Mouse (Mus musculus): Measurements from ENCODE around the gene Bco1.
A peak's percentile ranks its signal among the peaks of the same experiment; 100 is the strongest.

Gene Bco1

GRCm38 (mm10) chr8:117089802-117090201 is 5.9 kb upstream of the Bco1 start:
- DNase-seq (ENCODE audit: low spot score in 2 of 2), result no peak

DNA sequence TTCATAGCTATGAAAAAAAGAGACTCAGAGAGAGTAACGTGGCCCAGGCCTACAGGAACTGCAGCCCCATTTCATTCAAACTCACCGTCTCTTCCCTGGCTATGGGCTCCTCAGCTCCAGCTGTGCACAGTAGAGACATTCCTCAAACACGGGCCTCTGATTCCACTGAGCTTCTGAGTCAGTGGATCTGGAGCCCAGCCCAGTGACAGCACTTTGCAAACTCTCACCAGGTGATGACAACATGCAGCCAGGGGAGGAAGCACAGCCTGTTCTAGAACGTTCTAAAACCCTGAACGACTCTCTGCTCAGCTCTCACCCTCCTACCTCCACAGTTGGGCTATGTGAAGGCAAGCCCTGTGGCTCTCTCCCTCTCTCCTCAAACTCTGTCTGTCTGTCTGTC is 1.6 kb upstream of the Bco1 start:
- no peak for DNase-seq (ENCODE audit: low spot score in 2 of 2)

- DNase-seq (ENCODE audit: low spot score in 2 of 2), result peak in 1 of 2 experiments; percentile 16
Observed at GRCm38 (mm10) chr8:117097051-117097563, 1.5 kb downstream of the Bco1 start.

GRCm38 (mm10) chr8:117097564-117098191 is 2.0 kb downstream of the Bco1 start:
- DNase-seq (ENCODE audit: low spot score in 2 of 2), result peak in 1 of 2 experiments; percentile 59

DNA sequence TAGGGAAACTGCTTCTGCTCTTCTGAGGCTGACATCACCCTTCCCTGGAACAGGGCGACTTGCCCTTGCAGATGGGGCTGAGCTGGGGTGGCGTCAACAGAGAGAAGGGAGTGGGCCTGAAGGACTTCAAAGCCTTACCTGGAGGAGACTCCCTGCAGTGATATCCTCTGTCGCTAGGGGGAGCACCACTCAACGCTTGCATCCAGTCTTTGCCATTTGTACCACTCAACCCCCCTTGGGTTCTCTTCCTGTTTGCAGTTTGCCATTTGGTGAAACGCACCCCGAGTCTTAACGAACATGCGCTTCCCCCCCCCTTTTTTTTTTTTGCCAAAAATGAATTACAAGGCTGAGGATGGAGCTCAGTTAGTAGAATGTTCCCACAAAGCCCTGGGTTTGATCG is 11.9 kb downstream of the Bco1 start:
- DNase-seq (ENCODE audit: low spot score in 2 of 2), result peak in 1 of 2 experiments; percentile 73

- no peak for DNase-seq (ENCODE audit: low spot score in 2 of 2)
Observed at GRCm38 (mm10) chr8:117109018-117109711, 13.5 kb downstream of the Bco1 start.

DNA sequence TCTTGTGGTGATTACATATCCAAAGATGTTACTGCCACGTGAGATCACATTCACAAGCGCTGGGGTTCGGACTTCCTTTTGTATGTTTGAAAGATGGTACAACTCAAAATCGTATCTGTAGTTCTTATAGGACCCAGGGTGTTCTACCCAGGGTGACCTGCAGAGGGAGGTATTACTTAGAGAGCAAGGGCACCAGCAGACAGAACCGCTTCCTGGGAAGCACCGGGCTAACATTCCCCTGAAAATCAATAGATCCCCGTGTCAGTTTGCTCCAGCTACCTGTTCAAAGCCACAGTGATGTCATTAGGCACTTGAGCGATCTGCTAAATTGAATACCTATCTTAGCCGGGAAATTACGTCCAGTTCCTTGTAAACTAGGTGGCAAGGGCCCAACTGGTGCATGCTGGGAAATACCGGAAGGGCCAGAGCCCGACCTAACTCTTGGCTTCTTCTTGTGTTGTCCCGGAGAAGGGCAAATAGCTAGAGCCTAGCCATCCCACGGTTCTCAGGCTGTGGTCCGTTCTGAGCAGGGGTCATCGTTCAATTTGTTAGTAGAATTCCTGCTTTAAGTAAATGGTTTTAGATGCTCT is 14.2 kb downstream of the Bco1 start:
- DNase-seq (ENCODE audit: low spot score in 2 of 2), result peak in 1 of 2 experiments; percentile 54

DNA sequence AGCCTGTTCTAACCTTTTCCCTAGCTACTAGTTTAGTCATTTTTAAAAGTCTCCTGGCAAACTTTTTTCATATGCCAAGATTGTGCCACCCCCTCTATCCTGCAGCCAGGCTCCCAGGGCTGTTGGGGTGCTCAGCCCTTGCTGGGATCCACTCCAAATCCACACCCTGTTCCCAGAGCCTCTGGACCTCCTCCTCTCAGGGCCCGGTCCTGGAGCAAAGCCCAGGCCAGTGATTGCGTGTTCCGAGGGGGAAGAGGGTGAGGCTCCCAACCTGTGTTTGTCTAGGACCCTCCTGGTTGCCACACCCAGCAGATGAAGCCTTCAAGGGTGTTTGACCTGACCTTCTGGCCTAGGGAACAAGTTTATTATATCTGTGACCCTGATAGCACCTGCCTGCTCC is 16.0 kb downstream of the Bco1 start:
- no peak for DNase-seq (ENCODE audit: low spot score in 2 of 2)

DNA sequence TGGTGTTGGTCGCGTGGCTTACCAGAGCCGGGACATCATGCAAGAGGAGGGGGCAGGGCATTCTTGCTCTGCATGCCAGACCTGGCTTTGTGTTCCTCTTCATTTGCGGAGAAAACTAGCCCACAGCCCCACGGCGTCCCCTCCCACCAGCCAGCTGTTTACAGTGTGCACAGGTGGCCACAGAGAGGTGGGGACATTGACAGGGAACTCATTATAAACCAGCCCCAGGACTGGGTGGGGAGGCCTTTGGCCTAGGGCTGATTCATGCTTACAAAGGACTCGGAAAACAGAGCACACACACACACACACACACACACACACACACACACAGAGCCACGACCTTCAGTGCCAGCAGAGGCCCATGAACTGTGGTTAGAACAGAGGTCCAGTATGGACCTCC is 16.6 kb downstream of the Bco1 start:
- no peak for DNase-seq (ENCODE audit: low spot score in 2 of 2)

DNA sequence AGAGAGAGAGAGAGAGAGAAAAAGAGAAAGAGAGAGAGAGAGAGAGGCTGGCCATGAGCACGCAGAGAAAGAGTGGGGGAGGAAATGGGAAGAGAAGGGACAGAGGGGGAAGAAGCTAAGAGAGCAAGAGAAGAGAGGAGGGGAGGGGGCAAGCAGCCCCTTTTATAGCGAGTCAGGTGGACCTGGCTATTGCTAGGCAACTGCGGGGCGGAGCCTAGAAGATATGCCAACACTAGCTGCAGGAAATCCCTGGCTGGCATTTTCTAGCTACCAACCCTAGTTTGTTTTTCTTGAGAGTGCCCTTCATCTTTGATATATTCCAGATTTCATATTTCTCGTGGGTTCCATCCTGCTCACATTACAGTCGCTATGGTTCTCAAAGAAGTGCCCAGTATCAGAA is 19.4 kb downstream of the Bco1 start:
- DNase-seq (ENCODE audit: low spot score in 2 of 2), result no peak

DNA sequence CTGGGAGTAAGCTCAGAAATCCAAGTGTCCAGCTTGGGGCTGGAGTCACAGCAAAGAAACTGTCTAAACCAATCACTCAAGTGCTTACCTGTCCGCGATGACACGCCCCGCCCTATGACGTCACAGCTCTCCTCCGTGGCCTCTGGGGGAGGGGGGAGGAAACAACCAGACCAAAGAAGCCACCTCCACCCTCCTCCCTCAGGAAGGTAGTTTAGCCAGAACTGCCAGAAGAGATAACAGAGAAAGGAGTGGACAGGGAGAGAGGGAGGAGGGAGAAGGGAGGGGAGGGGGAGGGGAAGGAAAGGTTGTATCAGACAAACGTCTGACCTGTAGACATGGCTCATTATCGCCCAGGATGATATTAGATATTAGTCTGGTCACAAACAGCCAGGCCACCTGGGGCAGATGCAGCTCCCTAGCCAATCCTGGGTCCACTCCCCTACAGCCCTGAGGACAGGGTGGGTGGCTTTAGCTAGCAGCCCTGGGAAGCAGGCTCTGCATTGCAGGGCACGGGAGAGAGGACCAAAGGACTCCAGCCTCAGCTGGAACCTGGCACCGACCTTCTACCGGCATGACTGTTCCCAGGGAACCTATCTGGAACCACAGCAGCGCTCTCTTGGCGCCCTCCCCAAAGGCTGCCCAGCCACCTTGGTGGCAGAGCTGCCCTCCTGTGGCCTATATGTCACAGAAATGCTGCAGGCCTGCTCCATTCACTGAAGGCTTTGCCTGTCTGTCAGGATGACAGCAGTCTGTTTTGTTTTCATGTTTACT is 20.2 kb downstream of the Bco1 start:
- peak in 1 of 2 experiments; percentile 17 for DNase-seq (ENCODE audit: low spot score in 2 of 2)

DNA sequence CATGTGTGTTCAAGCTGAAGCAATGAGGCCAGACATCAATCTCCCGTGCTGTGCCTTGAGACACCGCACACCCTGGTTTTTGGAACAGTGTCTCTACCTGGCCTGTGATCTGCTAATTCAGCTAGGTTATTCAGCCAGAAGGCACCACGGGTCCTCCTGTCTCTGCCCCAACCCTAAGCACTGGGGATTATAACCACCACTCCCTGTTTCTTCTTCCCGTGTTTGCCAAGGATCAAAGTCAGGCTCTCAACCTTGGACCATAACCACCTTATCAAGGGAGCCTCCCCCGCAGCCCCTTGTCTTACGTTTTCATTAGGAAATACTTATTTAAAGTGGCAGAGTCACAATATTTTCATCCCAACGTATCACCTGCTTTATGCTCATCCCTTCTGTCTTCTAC is 20.9 kb downstream of the Bco1 start:
- no peak for DNase-seq (ENCODE audit: low spot score in 2 of 2)

GRCm38 (mm10) chr8:117118409-117118808 is 22.8 kb downstream of the Bco1 start:
- no peak for DNase-seq (ENCODE audit: low spot score in 2 of 2)

DNA sequence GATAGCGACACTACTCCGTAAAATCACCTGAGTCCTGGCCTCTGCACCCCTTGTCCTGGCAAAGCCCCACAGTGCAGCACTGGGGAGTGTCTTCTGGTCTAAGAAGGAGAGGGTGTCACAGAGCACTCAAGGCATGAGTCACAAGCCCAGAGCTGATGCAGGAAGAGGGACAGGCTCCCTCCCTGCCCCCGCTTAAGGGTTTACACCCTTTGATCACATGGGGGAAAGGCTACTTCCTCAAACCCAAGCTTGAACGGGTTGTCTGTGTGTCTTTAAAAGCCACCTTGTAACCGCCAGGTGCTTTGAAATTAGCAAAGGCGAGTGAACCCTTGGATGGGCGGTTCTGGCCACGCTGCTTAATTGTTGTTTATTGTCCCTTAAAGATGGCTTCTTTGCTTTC is 25.6 kb downstream of the Bco1 start:
- DNase-seq (ENCODE audit: low spot score in 2 of 2), result no peak

DNA sequence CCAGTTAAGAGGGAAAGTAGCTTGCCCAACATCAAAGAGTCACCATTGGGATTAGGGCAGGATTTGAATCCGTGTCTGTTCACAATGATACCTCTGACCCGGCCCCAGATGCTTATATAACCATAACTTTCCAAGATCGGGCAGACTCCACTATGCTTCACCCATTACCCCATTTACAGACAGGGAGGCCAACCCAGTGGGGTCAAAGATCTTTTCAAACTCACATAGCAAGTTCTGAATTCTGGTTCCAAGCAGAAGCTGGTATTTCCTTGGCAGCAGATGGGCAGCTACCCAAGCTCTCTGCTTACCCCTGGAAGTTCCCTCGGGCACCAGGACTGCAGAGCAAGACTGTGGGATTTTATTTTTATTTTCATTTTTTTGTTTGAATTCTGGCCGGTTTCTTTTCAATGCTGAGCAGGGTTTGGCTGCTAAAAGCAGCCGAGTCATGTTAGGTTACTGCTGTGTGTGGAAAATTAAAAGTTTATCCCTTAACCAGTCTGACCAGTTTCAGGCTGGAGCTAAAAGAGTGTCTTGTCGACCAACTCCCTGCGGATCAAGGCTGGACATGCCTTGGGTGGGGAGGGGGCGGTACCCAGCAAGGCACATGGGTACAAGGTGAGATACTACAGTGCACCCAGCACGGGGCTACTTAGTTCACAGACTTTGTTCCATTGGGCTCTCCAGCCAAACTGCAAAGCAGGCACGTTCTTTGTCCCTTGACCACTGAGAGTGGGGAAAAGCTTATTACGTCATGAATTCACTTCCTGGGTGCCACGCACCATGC is 28.4 kb downstream of the Bco1 start:
- no peak for DNase-seq (ENCODE audit: low spot score in 2 of 2)

- DNase-seq (ENCODE audit: low spot score in 2 of 2), result no peak
Observed at GRCm38 (mm10) chr8:117125854-117126253, 30.2 kb downstream of the Bco1 start.

DNA sequence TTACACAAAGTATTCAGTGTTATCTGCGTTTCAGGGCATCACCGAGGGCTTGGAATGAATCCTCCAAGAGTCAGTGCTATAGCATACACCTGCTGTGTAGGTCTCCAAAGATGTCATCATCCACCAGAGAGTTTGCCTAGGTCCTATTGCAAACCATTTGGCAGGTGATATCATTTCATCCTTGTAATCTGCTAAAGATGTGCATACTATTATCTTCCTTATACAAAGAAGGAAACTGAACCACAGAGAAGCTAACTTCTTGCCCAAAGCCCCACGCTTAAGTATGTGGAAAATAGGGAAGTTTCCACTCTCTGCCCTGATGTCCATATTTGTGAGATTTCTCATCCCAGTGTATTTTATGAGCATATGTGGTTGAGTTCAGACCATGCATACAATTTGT is 30.8 kb downstream of the Bco1 start:
- DNase-seq (ENCODE audit: low spot score in 2 of 2), result no peak

DNA sequence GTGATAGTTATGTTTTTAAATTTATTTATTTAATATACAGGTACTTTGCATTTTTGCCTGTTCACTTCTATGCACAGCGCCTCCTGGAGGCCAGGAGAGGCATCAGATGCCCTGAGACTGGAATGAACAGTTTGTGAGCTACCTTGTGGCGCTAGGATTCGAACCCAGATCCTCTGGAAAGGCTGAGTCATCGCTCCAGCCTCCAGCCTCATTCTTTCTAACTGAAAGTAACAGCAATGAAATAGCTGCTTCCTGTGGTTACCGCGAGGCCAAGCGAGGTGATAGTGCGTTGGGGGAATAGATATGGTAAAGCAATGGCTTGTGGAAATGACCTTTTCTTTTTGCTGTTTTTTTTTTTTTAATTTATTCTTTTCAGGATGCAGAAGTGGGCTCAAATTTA is 31.4 kb downstream of the Bco1 start:
- no peak for DNase-seq (ENCODE audit: low spot score in 2 of 2)

DNA sequence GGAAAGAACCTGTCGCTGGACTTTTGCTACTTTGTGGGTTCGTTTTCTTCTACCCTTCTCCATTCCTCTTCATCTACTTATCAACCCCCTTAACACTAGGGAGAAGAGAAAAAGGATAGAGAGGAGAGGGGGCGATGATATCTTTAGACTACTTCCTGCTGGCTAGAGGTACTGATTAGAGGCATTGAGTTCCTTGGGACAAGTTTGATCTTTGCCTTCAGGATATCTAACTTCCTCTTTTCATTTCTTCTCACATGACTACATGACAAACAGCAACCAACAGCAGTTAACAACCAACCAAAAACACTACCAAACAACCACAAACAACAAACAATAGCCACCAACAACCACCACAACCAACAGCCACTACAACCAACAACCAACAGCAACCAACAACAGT is 38.0 kb downstream of the Bco1 start:
- no peak for DNase-seq (ENCODE audit: low spot score in 2 of 2)

DNA sequence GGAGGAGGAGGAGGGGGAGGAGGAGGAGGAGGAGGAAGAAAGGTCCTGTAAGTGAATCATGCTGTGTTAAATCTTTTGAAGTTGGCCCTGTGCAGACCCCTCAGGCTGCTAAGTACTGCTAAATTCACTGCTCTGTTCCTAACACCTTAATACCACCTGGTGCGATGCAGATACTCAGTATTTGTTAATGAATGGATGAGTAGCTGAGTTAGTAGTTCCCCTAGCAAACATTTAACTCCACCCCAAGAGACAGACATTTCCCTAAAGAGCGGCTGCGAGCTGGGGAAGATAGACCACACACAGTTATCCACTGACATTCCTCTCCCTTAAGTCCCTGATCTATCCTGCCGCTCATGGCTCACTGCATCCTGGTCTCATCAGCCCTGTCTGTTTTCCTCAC is 40.7 kb downstream of the Bco1 start:
- no peak for DNase-seq (ENCODE audit: low spot score in 2 of 2)

DNA sequence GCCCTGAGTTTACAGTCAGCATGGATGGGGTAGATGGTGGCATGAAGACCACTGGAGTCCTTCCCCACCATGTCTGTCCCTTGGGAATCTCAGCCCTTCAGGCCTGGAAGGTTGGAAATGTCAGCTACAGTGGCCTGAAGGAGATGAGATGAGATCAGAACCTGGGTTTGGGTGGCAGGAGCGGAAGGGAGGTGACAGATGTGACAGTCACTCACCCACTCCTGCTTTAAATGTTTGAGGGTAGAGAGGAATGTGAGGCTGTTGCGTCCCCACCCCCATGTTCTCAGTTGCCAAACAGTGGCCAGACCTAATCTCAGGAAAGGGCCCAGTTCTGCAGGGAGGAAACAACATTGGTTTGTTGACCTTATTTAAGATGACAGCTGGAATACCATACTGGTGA is 41.1 kb downstream of the Bco1 start:
- no peak for DNase-seq (ENCODE audit: low spot score in 2 of 2)

GRCm38 (mm10) chr8:117137357-117137756 is 41.7 kb downstream of the Bco1 start:
- no peak for DNase-seq (ENCODE audit: low spot score in 2 of 2)
